Mouse (Mus musculus): ENCODE results near the gene Map4k3.
A peak's percentile ranks its signal among the peaks of the same experiment; 100 is the strongest.
"Not testable (repeated sequence)": the region's sequence is repeated elsewhere in the genome, so short reads cannot be mapped to it uniquely, and the experiment has no call there.

Gene Map4k3

GRCm38 (mm10) chr17:80620786-80621423 is 107.4 kb downstream of the Map4k3 start:
- DNase-seq: peak; percentile 16 to 61

GRCm38 (mm10) chr17:80619556-80619955 is 108.7 kb downstream of the Map4k3 start:
- no peak for DNase-seq

DNA sequence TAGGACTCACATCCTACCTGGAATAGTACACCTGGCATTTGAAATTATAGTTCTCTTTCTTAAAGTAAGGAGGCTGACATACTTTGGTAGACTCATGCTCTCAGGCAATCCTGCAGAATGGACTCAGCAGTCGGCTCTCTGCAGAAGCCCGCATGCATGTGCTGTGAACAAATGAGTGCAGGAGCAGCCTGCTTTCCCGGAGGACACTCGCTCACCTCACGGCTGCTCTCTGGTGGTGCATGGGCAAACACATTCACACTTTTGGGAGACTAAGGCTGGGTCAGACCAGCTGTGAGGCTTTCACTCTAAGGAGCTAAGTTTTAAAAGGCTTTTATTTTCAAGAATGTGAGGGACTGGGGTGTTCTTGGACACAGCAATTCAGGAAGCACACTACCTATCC is 109.4 kb downstream of the Map4k3 start:
- DNase-seq: no peak

DNA sequence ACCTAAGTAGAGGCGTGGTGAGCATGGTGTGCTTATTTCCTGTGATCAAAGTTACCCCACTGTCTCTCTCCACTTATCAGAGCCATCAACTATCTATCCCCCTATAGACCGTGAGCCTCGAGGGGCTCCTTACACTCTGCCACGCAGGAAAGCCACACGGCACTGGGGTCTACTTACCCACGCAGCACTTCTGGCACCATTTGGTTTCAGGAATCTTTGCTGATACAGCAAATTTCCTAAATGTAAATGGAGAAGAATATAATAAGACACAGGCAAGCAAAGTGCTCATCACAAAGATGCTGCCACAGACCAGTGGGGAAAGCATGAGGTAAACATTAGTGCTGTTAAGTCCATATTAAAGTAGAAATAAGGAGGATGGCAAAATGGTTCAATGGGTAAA is 124.5 kb downstream of the Map4k3 start:
- DNase-seq: no peak

GRCm38 (mm10) chr17:80603079-80603625 is 125.1 kb downstream of the Map4k3 start:
- DNase-seq: no peak

- DNase-seq: peak in 1 of 2 experiments; percentile 10
Observed at GRCm38 (mm10) chr17:80601371-80601770, 126.9 kb downstream of the Map4k3 start.

- no peak for DNase-seq
Observed at GRCm38 (mm10) chr17:80583051-80583450, 145.2 kb downstream of the Map4k3 start.

DNA sequence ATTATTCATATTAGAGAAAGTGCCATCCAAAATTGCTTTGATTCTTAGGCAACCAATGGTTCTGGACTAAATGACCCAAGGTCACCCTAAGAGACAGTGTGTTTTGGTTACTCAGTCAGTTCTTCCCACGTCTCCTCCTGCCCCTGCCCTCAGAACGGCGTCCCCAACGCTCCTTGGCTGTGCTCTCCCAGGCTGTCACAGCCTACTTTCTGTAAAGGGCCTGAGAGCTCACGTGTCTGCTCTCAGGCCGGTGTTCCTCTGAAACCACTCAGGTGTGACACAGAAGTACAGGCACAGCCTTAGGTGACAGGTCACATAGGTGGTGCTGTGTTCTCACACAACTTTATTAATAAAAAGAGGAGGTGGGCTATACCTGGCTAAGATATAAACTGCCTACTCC is 148.4 kb downstream of the Map4k3 start:
- DNase-seq: no peak

GRCm38 (mm10) chr17:80579089-80579488 is 149.2 kb downstream of the Map4k3 start:
- no peak for DNase-seq

- DNase-seq: no peak
Observed at GRCm38 (mm10) chr17:80578041-80578440, 150.2 kb downstream of the Map4k3 start.

- DNase-seq: no peak
Observed at GRCm38 (mm10) chr17:80577639-80578038, 150.6 kb downstream of the Map4k3 start, which contains the start of gene Cdkl4. TSS of gene Cdkl4 (minus strand) at chr17:80577813.

DNA sequence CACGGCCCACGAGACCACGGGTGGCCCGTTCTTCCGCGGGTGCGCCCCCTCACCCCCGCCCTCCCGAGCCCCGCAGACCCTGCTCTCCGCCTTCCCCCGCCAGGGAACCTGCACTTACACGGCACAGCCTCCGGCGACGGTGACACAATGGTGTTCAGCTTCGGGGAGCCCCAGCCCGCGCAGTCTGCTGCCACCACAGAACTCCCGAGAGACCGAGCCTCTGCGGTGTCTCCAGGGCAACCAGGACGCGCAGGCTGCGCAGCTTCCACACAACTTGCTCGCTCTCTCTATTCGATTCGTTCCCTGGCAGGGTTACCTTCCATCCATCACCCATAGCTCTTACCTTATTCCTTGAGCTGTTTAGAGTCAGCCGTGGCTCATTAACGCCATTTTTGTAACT is 151.1 kb downstream of the Map4k3 start:
- DNase-seq: peak; percentile 67 to 73

DNA sequence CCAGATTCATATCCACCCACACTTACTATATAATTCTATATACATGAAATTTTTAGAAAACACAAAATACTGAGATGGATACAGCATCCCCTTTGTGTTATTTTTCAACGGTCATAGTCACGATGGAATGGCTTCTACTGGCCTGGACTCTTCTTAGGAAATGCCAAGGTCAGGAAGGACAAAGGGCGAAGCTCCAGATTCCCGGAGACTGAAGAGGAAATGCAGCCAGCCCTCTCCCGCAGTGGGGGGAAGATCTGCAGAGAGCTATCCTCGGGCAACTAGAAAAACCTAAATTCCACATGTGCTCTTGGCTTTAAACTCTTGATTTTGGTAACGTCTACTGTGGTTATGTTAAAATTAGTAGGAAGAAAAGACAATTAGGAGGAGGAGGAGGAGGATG is 153.3 kb downstream of the Map4k3 start:
- DNase-seq: no peak

DNA sequence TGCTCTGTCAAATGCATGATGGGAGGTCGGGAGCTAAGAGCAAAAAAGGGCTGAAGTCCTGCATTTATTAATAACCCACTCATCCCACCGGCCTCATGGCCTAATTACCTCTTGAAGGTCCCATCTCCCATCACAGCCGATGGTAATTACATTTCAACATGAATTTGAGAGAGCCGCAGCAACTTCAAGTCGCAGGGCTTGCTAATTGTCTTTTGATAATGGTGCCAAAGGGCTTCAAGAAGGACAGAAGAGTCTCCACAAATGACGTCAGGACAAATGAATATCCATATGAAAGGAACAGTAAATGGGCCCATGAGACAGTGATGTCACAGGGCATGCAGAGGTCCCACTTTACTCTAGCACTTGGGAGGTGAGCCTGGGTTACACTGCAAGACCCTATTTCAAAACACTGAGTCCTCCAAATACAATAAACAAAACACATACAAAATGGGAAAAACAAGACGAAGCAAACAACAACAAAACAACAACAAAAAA is 153.8 kb downstream of the Map4k3 start:
- DNase-seq: no peak

GRCm38 (mm10) chr17:80572187-80572935 is 155.9 kb downstream of the Map4k3 start:
- DNase-seq: no peak

DNA sequence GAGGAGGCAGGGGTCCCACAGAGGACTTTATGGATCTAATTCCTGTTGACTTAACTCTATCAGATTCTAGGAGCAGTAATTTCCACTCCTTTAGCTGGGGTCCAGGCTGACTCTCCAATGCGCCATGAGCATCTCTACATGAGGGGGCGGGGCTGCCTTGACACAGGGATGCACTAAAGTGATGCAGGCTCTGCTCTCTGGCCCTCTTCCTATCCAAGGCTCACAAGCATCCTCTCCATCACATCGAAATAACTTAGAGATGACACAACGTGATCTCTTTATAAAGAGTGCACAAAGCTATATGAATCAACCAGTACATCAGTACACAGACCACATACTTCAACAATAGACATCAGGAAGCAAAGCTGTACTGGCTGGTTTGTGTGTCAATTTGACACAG is 156.8 kb downstream of the Map4k3 start:
- DNase-seq: no peak

DNA sequence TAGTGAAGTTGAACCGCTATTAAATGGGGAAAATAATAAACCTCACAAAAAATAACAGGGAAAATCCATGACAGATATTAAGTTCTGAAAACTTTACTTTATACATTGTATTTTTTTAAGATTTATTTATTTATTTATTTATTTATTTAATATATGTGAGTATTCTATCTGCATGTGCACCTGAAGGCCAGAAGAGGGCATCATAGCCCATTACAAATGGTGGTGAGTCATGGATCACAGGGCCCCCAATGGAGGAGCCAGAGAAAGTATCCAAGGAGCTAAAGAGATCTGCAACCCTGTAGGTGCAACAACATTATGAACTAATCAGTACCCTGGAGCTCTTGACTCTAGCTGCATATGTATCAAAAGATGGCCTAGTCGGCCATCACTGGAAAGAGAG is 158.6 kb downstream of the Map4k3 start:
- not testable (repeated sequence) for DNase-seq

DNA sequence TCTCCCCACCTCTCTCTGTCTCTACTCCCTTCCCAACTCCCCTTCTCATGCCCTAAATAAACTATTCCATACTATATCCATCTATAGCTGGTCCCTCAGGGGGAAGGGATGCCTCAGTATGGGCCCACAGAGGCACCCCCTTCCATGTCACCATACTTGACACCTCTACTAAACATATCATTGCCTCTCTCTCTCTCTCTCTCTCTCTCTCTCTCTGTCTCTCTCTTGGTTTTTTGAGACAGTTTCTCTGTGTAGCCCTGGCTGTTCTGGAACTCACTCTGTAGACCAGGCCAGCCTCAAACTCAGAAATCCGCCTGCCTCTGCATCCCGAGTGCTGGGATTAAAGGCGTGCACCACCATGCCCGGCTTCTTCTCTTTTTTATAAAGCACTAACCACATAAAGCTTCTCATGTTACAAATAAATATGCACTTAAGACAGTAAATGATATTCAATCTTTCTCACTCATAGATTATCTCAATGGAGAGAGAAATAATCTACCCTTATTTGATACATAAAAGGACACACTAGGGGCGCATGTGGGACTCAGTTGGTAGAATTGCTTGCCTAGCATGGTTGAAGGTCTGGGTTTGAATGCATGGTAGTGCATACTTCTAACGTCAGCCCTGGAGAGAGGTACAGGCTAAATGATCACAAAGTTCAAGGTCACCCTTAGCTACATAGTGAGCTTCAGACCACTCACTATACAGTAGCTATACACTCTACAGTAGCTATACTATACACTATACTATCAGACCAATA is 159.3 kb downstream of the Map4k3 start:
- DNase-seq: no peak

DNA sequence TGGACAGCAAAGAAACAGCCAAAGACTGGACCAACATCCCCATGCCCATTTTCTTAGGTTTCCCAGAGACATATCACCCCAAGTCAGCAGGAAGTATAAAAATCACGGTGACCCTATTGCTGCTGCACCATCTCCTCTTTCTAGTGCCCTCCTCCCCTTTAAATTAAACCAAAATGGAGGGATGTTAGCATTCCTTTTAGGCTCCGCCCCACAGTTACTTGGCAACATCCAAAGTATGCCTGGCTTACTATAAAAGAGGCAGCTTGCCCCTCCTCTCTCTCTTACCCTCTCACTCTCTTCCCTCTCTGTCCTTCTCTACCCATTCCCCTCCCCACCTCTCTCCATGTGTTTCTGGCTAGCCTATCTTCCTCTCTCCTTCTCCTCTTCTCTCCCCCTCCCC is 159.8 kb downstream of the Map4k3 start:
- no peak for DNase-seq

DNA sequence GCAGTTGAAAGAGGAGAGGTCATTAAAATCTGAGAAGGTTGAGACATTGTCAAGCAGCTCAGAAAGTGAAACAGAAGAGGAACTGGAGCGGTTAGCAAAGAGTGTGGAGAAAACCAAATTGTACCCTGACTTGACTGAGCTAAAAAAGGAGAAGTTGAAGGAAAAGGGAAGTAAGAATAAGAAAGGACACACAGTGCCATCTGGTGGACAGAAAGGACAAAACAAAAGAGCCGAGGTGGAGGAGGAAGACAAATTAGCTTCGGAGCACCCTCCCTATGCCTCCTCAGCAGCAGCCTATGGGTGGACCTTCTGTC is 163.7 kb downstream of the Map4k3 start:
- DNase-seq: peak in 1 of 2 experiments; percentile 44

- peak; percentile 43 to 64 for DNase-seq
Observed at GRCm38 (mm10) chr17:80563762-80564610, 164.3 kb downstream of the Map4k3 start.

GRCm38 (mm10) chr17:80562792-80563191 is 165.5 kb downstream of the Map4k3 start:
- DNase-seq: no peak

Measured in spleen, adult 18-20 months (tissue).